Mouse (Mus musculus) kidney, postnatal 10 days (tissue): ENCODE results near the gene Ptprm.
A peak's percentile ranks its signal among the peaks of the same experiment; 100 is the strongest.

Experiments
- DNase-seq: peaks from one replicate; pipeline ENCODE4 v3.0.0; 2021; ENCODE audit warnings: mixed read lengths

Ptprm gene

GRCm38 (mm10) chr17:66960986-66961385 lies 393.3 kb downstream of the Ptprm start:
- DNase-seq, result no peak

GRCm38 (mm10) chr17:66960557-66960956 lies 393.7 kb downstream of the Ptprm start:
- no peak for DNase-seq

- no peak for DNase-seq
Measured at GRCm38 (mm10) chr17:66959815-66960214, 394.4 kb downstream of the Ptprm start.

- no peak for DNase-seq
Measured at GRCm38 (mm10) chr17:66958766-66959165, 395.5 kb downstream of the Ptprm start.

GRCm38 (mm10) chr17:66944498-66944897 lies 409.8 kb downstream of the Ptprm start:
- DNase-seq, result no peak

- no peak for DNase-seq
Measured at GRCm38 (mm10) chr17:66943539-66943938, 410.7 kb downstream of the Ptprm start.

- no peak for DNase-seq
Measured at GRCm38 (mm10) chr17:66925611-66926010, 428.6 kb downstream of the Ptprm start.

- DNase-seq, result no peak
Measured at GRCm38 (mm10) chr17:66914696-66915095, 439.6 kb downstream of the Ptprm start.

GRCm38 (mm10) chr17:66912533-66912932 lies 441.7 kb downstream of the Ptprm start:
- no peak for DNase-seq

- DNase-seq, result no peak
Measured at GRCm38 (mm10) chr17:66912120-66912519, 442.1 kb downstream of the Ptprm start.

- no peak for DNase-seq
Measured at GRCm38 (mm10) chr17:66909901-66910300, 444.4 kb downstream of the Ptprm start.

- no peak for DNase-seq
Measured at GRCm38 (mm10) chr17:66908921-66909320, 445.3 kb downstream of the Ptprm start.

GRCm38 (mm10) chr17:66894181-66894580 lies 460.1 kb downstream of the Ptprm start:
- DNase-seq, result no peak

GRCm38 (mm10) chr17:66891916-66892315 lies 462.3 kb downstream of the Ptprm start:
- no peak for DNase-seq

- no peak for DNase-seq
Measured at GRCm38 (mm10) chr17:66891067-66891862, 463.0 kb downstream of the Ptprm start.

- DNase-seq, result no peak
Measured at GRCm38 (mm10) chr17:66882304-66882703, 472.0 kb downstream of the Ptprm start.

GRCm38 (mm10) chr17:66880969-66881701 lies 473.1 kb downstream of the Ptprm start:
- DNase-seq, result no peak

- no peak for DNase-seq
Measured at GRCm38 (mm10) chr17:66879151-66879550, 475.1 kb downstream of the Ptprm start.

GRCm38 (mm10) chr17:66877582-66877981 lies 476.7 kb downstream of the Ptprm start:
- peak; percentile 47 for DNase-seq

- DNase-seq, result no peak
Measured at GRCm38 (mm10) chr17:66874810-66875209, 479.4 kb downstream of the Ptprm start.

- DNase-seq, result no peak
Measured at GRCm38 (mm10) chr17:66871396-66871795, 482.9 kb downstream of the Ptprm start.

- no peak for DNase-seq
Measured at GRCm38 (mm10) chr17:66869581-66870002, 484.7 kb downstream of the Ptprm start.

- DNase-seq, result no peak
Measured at GRCm38 (mm10) chr17:66864441-66864840, 489.8 kb downstream of the Ptprm start.

- DNase-seq, result peak; percentile 15
Measured at GRCm38 (mm10) chr17:66861557-66861956, 492.7 kb downstream of the Ptprm start.
